Mouse (Mus musculus): ENCODE results near the gene Mpzl1.

Gene Mpzl1

GRCm38 (mm10) chr1:165655482-165655881 is 21.1 kb upstream of the Mpzl1 start:
- DNase-seq (ENCODE audit: low spot score in 2 of 2): no peak

DNA sequence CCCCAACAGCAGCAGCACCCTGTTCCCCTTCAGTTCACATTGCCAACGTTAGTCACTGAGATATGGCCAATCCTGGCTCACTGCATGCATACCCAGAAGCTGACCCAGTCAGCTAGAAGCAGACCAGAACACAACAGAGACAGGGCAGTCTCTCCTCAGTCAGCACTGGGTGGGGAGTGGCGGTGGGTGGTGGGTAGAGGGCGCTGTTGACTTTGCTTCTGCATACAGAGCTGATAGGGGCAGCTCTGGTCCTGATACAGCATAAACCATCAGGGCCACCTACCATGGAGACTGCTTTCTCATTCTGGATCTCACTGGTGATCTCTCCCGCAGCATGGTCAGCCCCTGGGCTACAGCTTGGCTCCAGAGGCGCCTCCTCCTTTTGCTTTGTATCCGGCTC is 20.7 kb upstream of the Mpzl1 start:
- DNase-seq (ENCODE audit: low spot score in 2 of 2): no peak

GRCm38 (mm10) chr1:165653126-165653885 is 19.0 kb upstream of the Mpzl1 start:
- DNase-seq (ENCODE audit: low spot score in 2 of 2): no peak

DNA sequence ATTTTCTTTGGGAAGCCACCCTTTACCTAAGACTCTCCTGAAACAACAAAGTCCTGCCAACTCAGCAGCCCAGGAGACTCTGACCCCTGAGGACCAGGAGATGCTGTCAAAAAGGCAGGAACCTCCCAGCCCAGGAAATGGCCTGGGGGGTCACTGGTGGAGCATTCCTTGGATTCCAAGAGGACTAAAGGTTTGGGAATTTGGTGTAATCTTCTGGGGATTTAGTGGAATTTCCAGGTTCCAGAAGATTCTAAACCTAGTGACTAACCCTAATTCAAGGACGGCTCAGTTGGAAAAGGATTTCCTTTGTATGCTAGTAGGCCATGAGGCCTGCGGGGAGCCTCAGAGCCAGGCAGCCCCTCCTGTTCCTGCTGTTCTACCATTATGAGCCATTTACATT is 18.2 kb upstream of the Mpzl1 start:
- DNase-seq (ENCODE audit: low spot score in 2 of 2): no peak

DNA sequence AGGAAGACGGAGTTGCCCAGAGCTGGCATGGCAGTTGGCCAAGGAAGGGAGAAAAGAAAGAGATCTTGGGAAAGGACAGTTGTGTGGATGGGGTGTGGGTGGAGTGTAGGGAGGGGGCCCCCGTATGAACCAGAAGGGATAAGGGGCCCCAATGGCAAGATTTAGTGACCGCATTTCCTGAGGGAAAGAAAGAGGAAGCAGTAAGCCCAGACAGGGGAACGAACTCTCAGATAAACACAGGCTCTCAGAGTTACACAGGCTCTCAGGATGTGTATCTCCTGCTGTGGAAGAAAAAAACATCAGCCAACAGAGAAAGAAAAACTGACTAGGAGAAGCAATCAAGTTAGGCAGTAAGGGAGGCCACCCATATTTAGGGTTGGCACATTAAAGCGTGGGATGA is 16.8 kb upstream of the Mpzl1 start:
- no peak for DNase-seq (ENCODE audit: low spot score in 2 of 2)

- no peak for DNase-seq (ENCODE audit: low spot score in 2 of 2)
Measured at GRCm38 (mm10) chr1:165645102-165645501, 10.8 kb upstream of the Mpzl1 start.

DNA sequence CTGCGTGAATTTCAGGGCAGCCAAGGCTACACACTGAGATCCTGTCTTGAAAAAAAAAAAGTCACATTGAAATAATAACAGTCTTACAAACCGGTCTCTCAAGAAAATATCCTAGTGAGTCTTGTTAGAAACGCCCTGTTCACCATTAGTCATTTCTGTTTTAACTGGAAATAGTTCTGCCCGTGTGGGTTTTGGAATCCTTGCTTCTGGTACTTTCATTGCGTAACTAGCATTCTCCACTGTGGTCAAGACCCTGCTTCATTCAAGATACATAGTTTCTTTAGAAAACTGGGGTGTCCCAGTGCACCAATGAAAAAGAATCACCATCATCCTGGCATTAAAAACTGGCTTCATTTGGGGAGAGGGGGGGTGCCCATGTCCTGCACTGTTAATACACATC is 9.4 kb upstream of the Mpzl1 start:
- DNase-seq (ENCODE audit: low spot score in 2 of 2): no peak

DNA sequence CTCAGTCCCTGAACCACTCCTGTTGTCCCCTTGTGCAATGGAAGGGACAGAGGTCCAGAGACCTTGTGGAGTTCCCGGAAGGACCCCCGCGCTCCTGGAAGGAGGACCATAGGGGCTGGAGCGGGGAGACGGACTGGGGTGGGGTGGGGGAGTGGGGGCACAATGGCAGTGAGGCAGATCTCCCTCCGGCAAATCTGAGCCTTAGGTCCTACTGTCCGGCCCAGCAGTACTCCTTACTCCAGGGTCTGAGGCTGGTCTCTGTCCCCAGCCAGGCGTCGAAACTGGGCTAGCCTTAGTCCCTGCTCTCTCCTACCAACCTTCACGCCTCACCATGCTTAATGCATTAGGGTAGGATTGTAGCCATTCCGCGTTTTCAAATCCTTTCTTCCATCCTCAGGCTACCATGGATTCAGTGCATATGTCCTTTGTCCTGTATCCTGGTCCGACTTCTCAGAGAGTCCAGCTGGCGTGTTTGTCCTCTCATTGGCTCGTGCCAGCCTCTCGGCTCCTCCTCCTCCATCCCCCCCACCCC is 8.5 kb upstream of the Mpzl1 start:
- peak in 1 of 2 experiments; percentile 40 for DNase-seq (ENCODE audit: low spot score in 2 of 2)

DNA sequence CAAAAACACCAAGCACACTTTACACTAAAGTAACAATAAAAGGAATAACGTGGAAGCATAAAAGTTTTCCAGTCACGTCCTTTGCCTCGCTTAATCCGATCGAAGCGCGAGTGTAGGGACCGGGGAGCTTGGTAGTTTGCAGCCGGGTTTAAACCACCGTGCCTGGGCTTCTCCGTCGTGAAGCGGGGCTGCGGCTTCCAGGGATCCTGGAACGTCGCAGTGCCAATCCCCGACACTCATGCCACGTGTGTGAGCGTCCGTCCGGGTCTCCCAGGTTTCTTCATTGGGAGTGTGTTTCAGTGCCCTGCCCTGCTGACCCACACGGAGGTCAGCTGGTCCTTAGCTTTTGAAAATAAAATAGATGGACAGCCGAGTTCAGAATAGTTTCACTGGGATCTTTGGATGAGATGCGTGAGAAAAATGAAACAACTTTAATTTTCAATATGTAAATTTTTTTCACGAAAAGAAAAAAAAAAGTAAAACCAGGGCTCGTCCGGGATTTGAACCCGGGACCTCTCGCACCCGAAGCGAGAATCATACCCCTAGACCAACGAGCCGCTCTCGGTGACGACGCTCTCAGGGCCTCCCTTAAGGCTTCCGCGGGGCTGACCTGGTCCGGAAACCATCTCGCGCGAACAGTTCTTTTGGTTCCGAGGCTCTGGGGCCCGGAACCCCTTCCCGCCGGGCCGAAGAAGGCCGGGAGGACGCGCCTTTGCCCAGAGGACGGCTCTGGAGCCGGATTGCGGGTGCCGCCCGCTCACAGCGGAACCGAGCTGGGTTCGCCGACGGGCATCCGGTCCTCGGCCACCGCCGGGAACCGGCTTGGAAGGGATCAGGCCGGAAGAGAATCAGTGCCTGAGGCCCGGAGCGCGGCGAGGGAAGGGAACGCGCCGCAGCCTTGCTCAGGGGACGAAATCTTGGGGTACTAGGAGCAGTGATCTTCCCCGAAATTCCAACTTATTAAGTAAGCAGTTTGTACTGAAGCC is 7.7 kb upstream of the Mpzl1 start:
- peak; percentile 64 to 92 for DNase-seq (ENCODE audit: low spot score in 2 of 2)

GRCm38 (mm10) chr1:165641271-165641771 is 7.0 kb upstream of the Mpzl1 start:
- peak; percentile 51 to 88 for DNase-seq (ENCODE audit: low spot score in 2 of 2)

- DNase-seq (ENCODE audit: low spot score in 2 of 2): no peak
Measured at GRCm38 (mm10) chr1:165636289-165636688, 2.0 kb upstream of the Mpzl1 start.

GRCm38 (mm10) chr1:165635055-165635897 is 938 bp upstream of the Mpzl1 start:
- no peak for DNase-seq (ENCODE audit: low spot score in 2 of 2)

GRCm38 (mm10) chr1:165633345-165633744 is 993 bp downstream of the Mpzl1 start:
- no peak for DNase-seq (ENCODE audit: low spot score in 2 of 2)

- DNase-seq (ENCODE audit: low spot score in 2 of 2): no peak
Measured at GRCm38 (mm10) chr1:165631136-165631535, 3.2 kb downstream of the Mpzl1 start.

- no peak for DNase-seq (ENCODE audit: low spot score in 2 of 2)
Measured at GRCm38 (mm10) chr1:165629975-165630374, 4.4 kb downstream of the Mpzl1 start.

GRCm38 (mm10) chr1:165628603-165629002 is 5.7 kb downstream of the Mpzl1 start:
- DNase-seq (ENCODE audit: low spot score in 2 of 2): no peak

GRCm38 (mm10) chr1:165625896-165626295 is 8.4 kb downstream of the Mpzl1 start:
- no peak for DNase-seq (ENCODE audit: low spot score in 2 of 2)

- no peak for DNase-seq (ENCODE audit: low spot score in 2 of 2)
Measured at GRCm38 (mm10) chr1:165625058-165625457, 9.3 kb downstream of the Mpzl1 start.

GRCm38 (mm10) chr1:165618201-165618624 is 16.1 kb downstream of the Mpzl1 start:
- peak in 1 of 2 experiments; percentile 27 for DNase-seq (ENCODE audit: low spot score in 2 of 2)

- no peak for DNase-seq (ENCODE audit: low spot score in 2 of 2)
Measured at GRCm38 (mm10) chr1:165617166-165617891, 17.0 kb downstream of the Mpzl1 start.

- DNase-seq (ENCODE audit: low spot score in 2 of 2): no peak
Measured at GRCm38 (mm10) chr1:165616652-165617051, 17.7 kb downstream of the Mpzl1 start.

Data from left cerebral cortex, adult 9 months (tissue).